Mouse (Mus musculus) brain, embryonic 14.5 days (tissue): ENCODE results near the gene Tbxas1.

Experiments used
- CTCF ChIP-seq: fragments of 200-500 bp; IDR thresholded peaks from 2 replicates; pipeline ENCODE4 v1.5.1; 2012; ENCODE audit warnings: inconsistent platforms, mild to moderate bottlenecking, moderate library complexity, borderline replicate concordance; ENCODE audit not compliant: insufficient read depth, insufficient read length; ENCODE audit errors: extremely low read depth
- POLR2A ChIP-seq: fragments of 200-500 bp; IDR thresholded peaks from 2 replicates; pipeline ENCODE4 v1.6.1; 2012; ENCODE audit warnings: mild to moderate bottlenecking, inconsistent platforms, borderline replicate concordance; ENCODE audit not compliant: poor library complexity, insufficient read depth, insufficient read length, severe bottlenecking; ENCODE audit errors: extremely low read depth

- TF ChIP-seq CTCF (no peak), POLR2A (no peak)
These were observed 63.9 kb downstream of the Tbxas1 start for GRCm38 (mm10) chr6:38939096-38939495.
